Mouse (Mus musculus) heart, embryonic 16.5 days (tissue): ENCODE data around the gene Msrb2. TPM values are rescaled to one million over a fixed set of nuclear protein-coding genes. Genes with fewer than 3 reads are reported as not detected.

Experiments used
- ATAC-seq: fragments of 200-750 bp; cut with Nextera tagmentation; replicated peaks from 2 replicates; pipeline ENCODE4 v1.8.0; 2017; ENCODE audit warnings: moderate number of reproducible peaks; ENCODE audit not compliant: insufficient read depth, low FRiP score; ENCODE audit errors: extremely low read depth
- H3K27ac ChIP-seq: fragments of 300-500 bp; sonication (generic); 2 replicates; pipeline ENCODE4 v1.5.1; 2014; ENCODE audit warnings: mild to moderate bottlenecking, low read length, control low read depth, moderate library complexity
- H3K27me3 ChIP-seq: fragments of 300-500 bp; sonication (generic); 2 replicates; pipeline ENCODE4 v1.6.1; 2014; ENCODE audit warnings: low read length, mixed read lengths; ENCODE audit not compliant: control insufficient read depth, insufficient read depth
- H3K36me3 ChIP-seq: fragments of 300-500 bp; sonication (generic); 2 replicates; pipeline ENCODE4 v1.6.1; 2014; ENCODE audit not compliant: control insufficient read depth, insufficient read depth
- H3K4me1 ChIP-seq: fragments of 300-500 bp; sonication (generic); 2 replicates; pipeline ENCODE4 v1.6.1; 2014; ENCODE audit warnings: low read length, mixed read lengths; ENCODE audit not compliant: control insufficient read depth, insufficient read depth
- H3K4me2 ChIP-seq: fragments of 300-500 bp; sonication (generic); 2 replicates; pipeline ENCODE4 v1.6.1; 2014; ENCODE audit warnings: low read depth, mild to moderate bottlenecking, control low read depth, low read length
- H3K4me3 ChIP-seq: fragments of 300-500 bp; sonication (generic); 2 replicates; pipeline ENCODE4 v1.5.1; 2014; ENCODE audit warnings: mild to moderate bottlenecking, control low read depth, low read length
- H3K9ac ChIP-seq: fragments of 300-500 bp; sonication (generic); 2 replicates; pipeline ENCODE4 v1.6.1; 2014; ENCODE audit warnings: low read length, control low read depth
- H3K9me3 ChIP-seq: fragments of 300-500 bp; sonication (generic); replicated peaks from 2 replicates; pipeline ENCODE4 v1.6.1; 2016; ENCODE audit warnings: low read length; ENCODE audit not compliant: control insufficient read depth
- WGBS: fragments of 180-500 bp; shearing (Covaris S2); extraction: QIAGEN DNeasy Blood & Tissue Kit; methylation state at CpG from one replicate; pipeline ENCODE4 v1.1.7; 2014; 5-methylcytosine and 5-hydroxymethylcytosine counted together
- polyA plus RNA-seq: library from polyadenylated mRNA; unstranded; fragments of >200 nt; fragmentation: Nextera tagmentation; extraction: Ambion mirVana; gene quantifications from 2 replicates; pipeline ENCODE4 v1.2.1, GENCODE M21; 2015

The Msrb2 gene
- 50.6 and 52.1 TPM in 2 replicates for polyA plus RNA-seq

GRCm38 (mm10) chr2:19371390-19372158 is at the start of gene Msrb2:
TSS of gene Msrb2 (plus strand) at chr2:19371440.
- WGBS = under 1% methylated on average over 38 of the region's 39 CpGs
- H3K4me1 ChIP-seq = peaks cover 8% of the 10 kb centered on the region
- H3K36me3 ChIP-seq = no peaks in the 10 kb centered on the region
- H3K27me3 ChIP-seq = no peaks in the 10 kb centered on the region
- H3K9me3 ChIP-seq = no peaks in the 10 kb centered on the region
- ATAC-seq = peak; percentile 93
- peak within 1 kb of the TSS; percentile 93 for H3K27ac ChIP-seq
- peak within 1 kb of the TSS; percentile 75 for H3K4me2 ChIP-seq
- peak within 1 kb of the TSS; percentile 93 for H3K9ac ChIP-seq
- peak within 1 kb of the TSS; percentile 76 for H3K4me3 ChIP-seq

GRCm38 (mm10) chr2:19322448-19322847 is 48.8 kb upstream of the Msrb2 start:
- Histone ChIP-seq H3K4me2 (no peak overlapping the region), H3K36me3 (no peaks in the 10 kb centered on the region), H3K9me3 (no peaks in the 10 kb centered on the region)

GRCm38 (mm10) chr2:19326376-19326775 is 44.9 kb upstream of the Msrb2 start:
- WGBS = 79% methylated on average over 1 of the region's 1 CpGs
- Histone ChIP-seq H3K27ac (no peak overlapping the region), H3K36me3 (no peaks in the 10 kb centered on the region), H3K4me2 (no peak overlapping the region), H3K4me3 (no peak overlapping the region), H3K9ac (no peak overlapping the region), H3K4me1 (no peaks in the 10 kb centered on the region), H3K9me3 (no peaks in the 10 kb centered on the region), H3K27me3 (no peaks in the 10 kb centered on the region)
- no peak for ATAC-seq

More at GRCm38 (mm10) chr2:19322448-19322847, 48.8 kb upstream of the Msrb2 start:
- Histone ChIP-seq H3K4me1 (no peaks in the 10 kb centered on the region), H3K27ac (no peak overlapping the region), H3K27me3 (no peaks in the 10 kb centered on the region), H3K4me3 (no peak overlapping the region), H3K9ac (no peak overlapping the region)
- no peak for ATAC-seq
- 79% methylated on average over 9 of the region's 9 CpGs for WGBS

- Histone ChIP-seq H3K27me3 (no peaks in the 10 kb centered on the region), H3K36me3 (no peaks in the 10 kb centered on the region), H3K9me3 (no peaks in the 10 kb centered on the region), H3K4me2 (no peak overlapping the region), H3K4me1 (no peaks in the 10 kb centered on the region), H3K27ac (no peak overlapping the region), H3K9ac (no peak overlapping the region), H3K4me3 (no peak overlapping the region)
- 74% methylated on average over 4 of the region's 4 CpGs for WGBS
- no peak for ATAC-seq
These were observed 43.4 kb upstream of the Msrb2 start for GRCm38 (mm10) chr2:19327811-19328210.

GRCm38 (mm10) chr2:19343901-19344635 is 27.2 kb upstream of the Msrb2 start:
- Histone ChIP-seq H3K9ac (peak overlapping the region; percentile 17; the same call in 1 of the 2 replicates), H3K27me3 (peaks cover 3% of the 10 kb centered on the region), H3K4me3 (peak overlapping the region; percentile 36), H3K9me3 (no peaks in the 10 kb centered on the region), H3K4me1 (peaks cover 2% of the 10 kb centered on the region; the same call in 1 of the 2 replicates), H3K4me2 (peak overlapping the region; percentile 58), H3K36me3 (no peaks in the 10 kb centered on the region), H3K27ac (peak overlapping the region; percentile 19; the same call in 1 of the 2 replicates)
- no peak for ATAC-seq
- 33% methylated on average over 10 of the region's 10 CpGs for WGBS

GRCm38 (mm10) chr2:19344636-19345413 is 26.4 kb upstream of the Msrb2 start:
- Histone ChIP-seq H3K9ac (peak overlapping the region; percentile 17; the same call in 1 of the 2 replicates), H3K9me3 (no peaks in the 10 kb centered on the region), H3K4me1 (peaks cover 2% of the 10 kb centered on the region; the same call in 1 of the 2 replicates), H3K27me3 (peaks cover 3% of the 10 kb centered on the region), H3K4me3 (peak overlapping the region; percentile 36), H3K36me3 (no peaks in the 10 kb centered on the region), H3K27ac (no peak overlapping the region), H3K4me2 (peak overlapping the region; percentile 58)
- WGBS = 18% methylated on average over 17 of the region's 20 CpGs
- ATAC-seq = peak; percentile 78

GRCm38 (mm10) chr2:19345414-19345964 is 25.8 kb upstream of the Msrb2 start:
- Histone ChIP-seq H3K36me3 (no peaks in the 10 kb centered on the region), H3K27me3 (peaks cover 3% of the 10 kb centered on the region), H3K27ac (no peak overlapping the region), H3K4me2 (no peak overlapping the region), H3K4me1 (peaks cover 2% of the 10 kb centered on the region; the same call in 1 of the 2 replicates), H3K9ac (no peak overlapping the region), H3K4me3 (no peak overlapping the region), H3K9me3 (no peaks in the 10 kb centered on the region)
- WGBS = 69% methylated on average over 5 of the region's 5 CpGs
- no peak for ATAC-seq

GRCm38 (mm10) chr2:19348454-19348853 is 22.8 kb upstream of the Msrb2 start:
- Histone ChIP-seq H3K4me2 (no peak overlapping the region), H3K9ac (no peak overlapping the region), H3K27me3 (peaks cover 3% of the 10 kb centered on the region), H3K4me1 (peaks cover 2% of the 10 kb centered on the region; the same call in 1 of the 2 replicates), H3K27ac (no peak overlapping the region), H3K4me3 (no peak overlapping the region), H3K36me3 (no peaks in the 10 kb centered on the region), H3K9me3 (no peaks in the 10 kb centered on the region)
- no peak for ATAC-seq
- WGBS = 58% methylated on average over 3 of the region's 3 CpGs
